30 mouse cellular contexts compared by ENCODE assay signal in the genomic region with DNA sequence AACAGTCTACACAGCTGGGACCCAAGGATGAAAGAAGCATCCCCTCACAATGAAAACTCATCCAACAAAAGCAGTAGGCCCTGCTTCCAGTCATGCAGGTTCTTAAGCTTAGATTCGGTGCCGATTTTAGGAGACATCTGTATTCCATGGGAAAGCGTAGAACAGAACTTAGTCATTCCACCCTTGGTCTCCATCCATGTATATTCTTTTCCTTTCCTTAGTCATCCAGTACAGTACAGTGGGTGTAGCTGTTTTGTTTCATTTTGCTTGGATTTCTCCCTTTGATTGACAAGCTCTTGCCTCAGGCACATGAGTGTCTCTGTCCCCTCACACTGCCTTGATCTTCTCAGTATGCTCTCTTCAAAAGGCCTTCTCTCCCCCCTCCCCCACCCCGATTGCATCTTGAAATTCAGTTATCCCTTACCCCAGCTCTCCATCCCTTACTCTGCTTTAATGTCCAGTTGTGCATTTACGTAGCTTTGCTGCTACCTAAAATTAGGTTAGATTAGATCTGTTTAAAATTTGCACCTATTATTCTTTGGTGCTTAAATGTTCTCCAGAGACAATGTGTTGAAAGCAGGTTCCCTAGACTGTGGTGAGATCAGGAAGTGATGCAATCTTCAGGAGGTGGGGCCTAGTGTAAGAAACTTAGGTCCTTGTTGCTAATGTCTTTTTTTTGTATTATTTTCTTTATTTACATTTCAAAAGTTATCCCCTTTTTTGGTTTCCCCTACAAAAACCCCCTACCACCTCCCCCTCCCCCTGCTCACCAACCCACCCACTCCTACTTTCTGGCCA.
A peak's percentile ranks its signal among the peaks of the same experiment; 100 is the strongest.
DNase-seq lines count a peak whose midpoint lies in the region; ATAC-seq and TF ChIP-seq lines count a peak whose summit lies in the region.
"Had no signal": no experiment of that assay in that cellular context is flagged by ENCODE, and none has a peak within 500 bp of the region (broad histone marks: within the 10 kb centered on the region; RNA-seq: fewer than 3 reads in every experiment).

No protein-coding gene starts in this region.

- peak; percentile 41; the same call in 1 of the 2 replicates for ATAC-seq in midbrain, embryonic 14.5 days (ENCODE audit: low FRiP score, low TSS enrichment)
- no peak for ATAC-seq in midbrain, embryonic 11.5 days (ENCODE audit: low FRiP score)
- ATAC-seq in megakaryocyte-erythroid progenitor cell, adult 5-6 weeks (replicated peaks; ENCODE audit: low FRiP score, low TSS enrichment, poor library complexity, severe bottlenecking): no peak
- ATAC-seq: activated CD4-positive, CD25-positive, alpha-beta regulatory T cell, adult 4 months; forebrain, embryonic 14.5 days; hindbrain, postnatal 0 days; intestine, embryonic 15.5 days had no signal

- TF ChIP-seq POLR2A in CH12.LX (IDR thresholded peaks at IDR 0.05; ENCODE audit: low read depth, low read length) (no peak), myocyte (IDR thresholded peaks at IDR 0.05; ENCODE audit: insufficient read length, low read depth) (no peak)
- no peak for TF ChIP-seq POLR2A in brain, embryonic 14.5 days (IDR thresholded peaks at IDR 0.05; ENCODE audit: borderline replicate concordance, extremely low read depth, insufficient read depth, insufficient read length, poor library complexity, severe bottlenecking)

- in situ Hi-C loops in CH12.LX (cut with MboI; ENCODE audit: low pct_ligation_motif_present, low pct_unique_long_range_greater_than_20kb, low sequenced_read_pairs): no loop called here

- TF ChIP-seq EP300 in CH12.LX (IDR thresholded peaks at IDR 0.05; ENCODE audit: low read length): no peak

- no peak for TF ChIP-seq CTCF in CH12.LX (conservative IDR thresholded peaks at IDR 0.05 in 1 of 2, IDR thresholded peaks at IDR 0.05 in 1 of 2; ENCODE audit: low read depth in 2 of 2, low read length in 2 of 2)
- no peak for TF ChIP-seq CTCF in brain, embryonic 14.5 days (IDR thresholded peaks at IDR 0.05; ENCODE audit: borderline replicate concordance, extremely low read depth, insufficient read depth, insufficient read length)

- no peak for TF ChIP-seq RAD21 in CH12.LX (IDR thresholded peaks at IDR 0.05; ENCODE audit: low read depth, low read length)

- H3K27ac ChIP-seq in midbrain, embryonic 14.5 days (replicated peaks; ENCODE audit: low read depth, low read length): no peak overlapping the region
- no peak overlapping the region for H3K27ac ChIP-seq in midbrain, embryonic 11.5 days (ENCODE audit: low read depth, low read length)
- H3K27ac ChIP-seq in CH12.LX (ENCODE audit: insufficient read depth, low read depth): no peak overlapping the region
- H3K27ac ChIP-seq: embryonic facial prominence, embryonic 12.5 days; heart, embryonic 10.5 days; heart, embryonic 15.5 days; hindbrain, embryonic 12.5 days; hindbrain, postnatal 0 days; intestine, embryonic 15.5 days; kidney, postnatal 0 days; limb, embryonic 12.5 days; liver, embryonic 15.5 days had no signal

- H3K36me3 ChIP-seq in midbrain, embryonic 14.5 days (ENCODE audit: control insufficient read depth, insufficient read depth, low read length): no peaks in the 10 kb centered on the region
- H3K36me3 ChIP-seq in midbrain, embryonic 11.5 days (ENCODE audit: control insufficient read depth, insufficient read depth, low read length): no peaks in the 10 kb centered on the region
- H3K36me3 ChIP-seq in CH12.LX (replicated peaks in 1 of 2; ENCODE audit: control insufficient read depth in 1 of 2, insufficient read depth in 1 of 2, low read length in 1 of 2): no peaks in the 10 kb centered on the region
- no peaks in the 10 kb centered on the region for H3K36me3 ChIP-seq in myocyte (ENCODE audit: control insufficient read depth, insufficient read depth)
- H3K36me3 ChIP-seq: embryonic facial prominence, embryonic 12.5 days; heart, embryonic 10.5 days; heart, embryonic 15.5 days; hindbrain, embryonic 12.5 days; intestine, embryonic 15.5 days; limb, embryonic 12.5 days; liver, embryonic 15.5 days had no signal

- WGBS in midbrain, embryonic 14.5 days: 88% methylated on average over 5 of the region's 5 CpGs
- WGBS in midbrain, embryonic 11.5 days: 89% methylated on average over 5 of the region's 5 CpGs

- H3K9me3 ChIP-seq in midbrain, embryonic 14.5 days (ENCODE audit: control insufficient read depth, low read length): no peaks in the 10 kb centered on the region
- H3K9me3 ChIP-seq in midbrain, embryonic 11.5 days (ENCODE audit: control insufficient read depth, low read length): no peaks in the 10 kb centered on the region
- peaks cover 12% of the 10 kb centered on the region for H3K9me3 ChIP-seq in CH12.LX (replicated peaks; ENCODE audit: low read length)
- H3K9me3 ChIP-seq: embryonic facial prominence, embryonic 12.5 days; heart, embryonic 10.5 days; heart, embryonic 15.5 days; hindbrain, embryonic 12.5 days; intestine, embryonic 15.5 days; limb, embryonic 12.5 days; liver, embryonic 15.5 days had no signal

- no peak overlapping the region for H3ac ChIP-seq in myocyte (ENCODE audit: control insufficient read depth, insufficient read length)

- peak; percentile 23 for DNase-seq in midbrain, embryonic 14.5 days
- no peak for DNase-seq in midbrain, embryonic 11.5 days (ENCODE audit: low spot score, missing footprints)
- peak; percentile 33 for DNase-seq in CH12.LX (ENCODE audit: extremely low read depth)
- peak; percentile 14 for DNase-seq in brain, embryonic 14.5 days (ENCODE audit: low read depth)
- DNase-seq in retina, embryonic 14.5 days (ENCODE audit: low spot score): no peak
- DNase-seq in gastrocnemius, adult 18-20 months (ENCODE audit: low spot score): no peak
- DNase-seq: adrenal gland, adult 2 months; cerebellum, adult 11 months; cerebellum, adult 9-10 months; cerebellum, postnatal 36 days; embryo, embryonic 11 days; gastrocnemius, postnatal 10 days; heart, postnatal 36 days; kidney, adult 8-10 months; kidney, postnatal 4 days; layer of hippocampus, postnatal 36 days; lung, embryonic 14.5 days had no signal

- H3K9ac ChIP-seq in midbrain, embryonic 14.5 days (replicated peaks; ENCODE audit: low read length): no peak overlapping the region
- H3K9ac ChIP-seq in midbrain, embryonic 11.5 days (ENCODE audit: low read length): no peak overlapping the region
- H3K9ac ChIP-seq in CH12.LX (ENCODE audit: insufficient read depth, low read depth): no peak overlapping the region
- H3K9ac ChIP-seq: embryonic facial prominence, embryonic 12.5 days; heart, embryonic 15.5 days; hindbrain, embryonic 12.5 days; intestine, embryonic 15.5 days; limb, embryonic 12.5 days; liver, embryonic 15.5 days; lung, embryonic 14.5 days had no signal

- H3K79me2 ChIP-seq in CH12.LX (replicated peaks; ENCODE audit: control insufficient read depth, extremely low read depth, insufficient read depth, poor library complexity, severe bottlenecking) (no peaks in the 10 kb centered on the region), myocyte (ENCODE audit: control insufficient read depth, insufficient read depth) (no peaks in the 10 kb centered on the region)

- H3K4me3 ChIP-seq in midbrain, embryonic 14.5 days (replicated peaks; ENCODE audit: low read depth, low read length): no peak overlapping the region
- H3K4me3 ChIP-seq in midbrain, embryonic 11.5 days (ENCODE audit: low read depth, low read length): no peak overlapping the region
- H3K4me3 ChIP-seq in CH12.LX (replicated peaks in 1 of 3; ENCODE audit: low read depth in 2 of 3, low read length in 2 of 3, poor library complexity in 1 of 3) (no peak overlapping the region), myocyte (no peak overlapping the region)
- H3K4me3 ChIP-seq: embryonic facial prominence, embryonic 12.5 days; heart, embryonic 10.5 days; heart, embryonic 15.5 days; hindbrain, embryonic 12.5 days; intestine, embryonic 15.5 days; limb, embryonic 12.5 days; liver, embryonic 15.5 days had no signal

- no peak overlapping the region for H3K4me2 ChIP-seq in midbrain, embryonic 14.5 days (ENCODE audit: low read length)
- no peak overlapping the region for H3K4me2 ChIP-seq in midbrain, embryonic 11.5 days
- H3K4me2 ChIP-seq in CH12.LX (ENCODE audit: insufficient read depth, low read depth, poor library complexity, severe bottlenecking): no peak overlapping the region
- H3K4me2 ChIP-seq in myocyte (ENCODE audit: low read depth): no peak overlapping the region
- H3K4me2 ChIP-seq: embryonic facial prominence, embryonic 12.5 days; heart, embryonic 15.5 days; hindbrain, embryonic 12.5 days; intestine, embryonic 15.5 days; limb, embryonic 12.5 days; liver, embryonic 15.5 days; lung, embryonic 14.5 days had no signal

- dilution Hi-C loops in CH12.LX (cut with MboI; ENCODE audit: extremely low pct_ligation_motif_present, extremely low pct_unique_long_range_greater_than_20kb, low sequenced_read_pairs): no loop called here

- no peaks in the 10 kb centered on the region for H3K27me3 ChIP-seq in midbrain, embryonic 14.5 days (ENCODE audit: control insufficient read depth, insufficient read depth, low read length)
- no peaks in the 10 kb centered on the region for H3K27me3 ChIP-seq in midbrain, embryonic 11.5 days (ENCODE audit: control insufficient read depth, insufficient read depth, low read length)
- H3K27me3 ChIP-seq in CH12.LX (replicated peaks) (no peaks in the 10 kb centered on the region), myocyte (ENCODE audit: control insufficient read depth, insufficient read depth, insufficient read length) (no peaks in the 10 kb centered on the region)
- H3K27me3 ChIP-seq: embryonic facial prominence, embryonic 12.5 days; heart, embryonic 15.5 days; hindbrain, embryonic 12.5 days; intestine, embryonic 15.5 days; limb, embryonic 12.5 days; liver, embryonic 15.5 days had no signal

- no peaks in the 10 kb centered on the region for H3K4me1 ChIP-seq in midbrain, embryonic 14.5 days (ENCODE audit: control insufficient read depth, insufficient read depth, low read length)
- no peaks in the 10 kb centered on the region for H3K4me1 ChIP-seq in midbrain, embryonic 11.5 days (ENCODE audit: control insufficient read depth, insufficient read depth, low read length)
- peaks cover 0 to 35% of the 10 kb centered on the region in 2 experiments; a peak in 2 of 4 replicates for H3K4me1 ChIP-seq in CH12.LX (ENCODE audit: control insufficient read depth in 1 of 2, insufficient read depth in 2 of 2)
- H3K4me1 ChIP-seq: embryonic facial prominence, embryonic 12.5 days; heart, embryonic 10.5 days; heart, embryonic 15.5 days; hindbrain, embryonic 12.5 days; intestine, embryonic 15.5 days; liver, embryonic 15.5 days had no signal

TF ChIP-seq in CH12.LX, 34 proteins besides CTCF, POLR2A, EP300 and RAD21 (continues in another document):
- TF ChIP-seq ZKSCAN1 (IDR thresholded peaks at IDR 0.05; ENCODE audit: borderline replicate concordance, low read depth, low read length) (no peak), ZMIZ1 (IDR thresholded peaks at IDR 0.05; ENCODE audit: low read depth, low read length) (no peak), USF2 (conservative IDR thresholded peaks at IDR 0.05; ENCODE audit: low read depth, low read length) (no peak), HCFC1 (IDR thresholded peaks at IDR 0.05; ENCODE audit: low read depth, low read length) (no peak)

TF ChIP-seq in myocyte, 11 proteins besides CTCF, POLR2A, EP300 and RAD21 (continues in another document):
- TF ChIP-seq REST (IDR thresholded peaks at IDR 0.05; ENCODE audit: insufficient read depth, insufficient read length) (no peak), SRF (IDR thresholded peaks at IDR 0.05; ENCODE audit: control insufficient read depth, insufficient read length, low read depth) (no peak), MYOD1 (IDR thresholded peaks at IDR 0.05; ENCODE audit: control insufficient read depth in 1 of 3, insufficient read length in 2 of 3, low read depth in 2 of 3) (no peak)

Comparison
In these comparisons a context has a peak if more than half of its experiments do, and no peak if none do; other contexts are left out.
1. DNase-seq: peak in midbrain, embryonic 14.5 days (single experiment), CH12.LX (single experiment) and brain, embryonic 14.5 days (single experiment); none in midbrain, embryonic 11.5 days (single experiment), retina, embryonic 14.5 days (single experiment) and gastrocnemius, adult 18-20 months (single experiment).